Mouse (Mus musculus) stomach, postnatal 0 days (tissue): Measurements from ENCODE around the gene Mob1b. TPM values are rescaled to one million over a fixed set of nuclear protein-coding genes. Genes with fewer than 3 reads are reported as not detected.

Experiments used
- ATAC-seq: fragments of 200-750 bp; cut with Nextera tagmentation; 2 replicates; pipeline ENCODE4 v1.8.0; 2017; ENCODE audit not compliant: low FRiP score, low TSS enrichment
- DNase-seq: peaks from one replicate; pipeline ENCODE4 v3.0.0-alpha.2; 2016; ENCODE audit warnings: low spot score
- H3K27ac ChIP-seq: fragments of 300-500 bp; sonication (generic); replicated peaks from 2 replicates; pipeline ENCODE4 v1.5.1; 2014; ENCODE audit warnings: mild to moderate bottlenecking, control low read depth
- H3K27me3 ChIP-seq: fragments of 300-500 bp; sonication (generic); 2 replicates; pipeline ENCODE4 v1.6.1; 2014; ENCODE audit warnings: low read length; ENCODE audit not compliant: control insufficient read depth, insufficient read depth
- H3K36me3 ChIP-seq: fragments of 300-500 bp; sonication (generic); 2 replicates; pipeline ENCODE4 v1.6.1; 2014; ENCODE audit warnings: low read length, mixed read lengths; ENCODE audit not compliant: control insufficient read depth, insufficient read depth
- H3K4me1 ChIP-seq: fragments of 300-500 bp; sonication (generic); replicated peaks from 2 replicates; pipeline ENCODE4 v1.6.1; 2014; ENCODE audit warnings: antibody characterized with exemption; ENCODE audit not compliant: control insufficient read depth, insufficient read depth
- H3K4me2 ChIP-seq: fragments of 300-500 bp; sonication (generic); replicated peaks from 2 replicates; pipeline ENCODE4 v1.6.1; 2014; ENCODE audit warnings: low read depth, mild to moderate bottlenecking, control low read depth, moderate library complexity
- H3K4me3 ChIP-seq: fragments of 300-500 bp; sonication (generic); 2 replicates; pipeline ENCODE4 v1.5.1; 2014; ENCODE audit warnings: low read depth, low read length, control low read depth
- H3K9ac ChIP-seq: fragments of 300-500 bp; sonication (generic); 2 replicates; pipeline ENCODE4 v1.6.1; 2014; ENCODE audit warnings: mild to moderate bottlenecking, low read length, control low read depth, mixed read lengths
- H3K9me3 ChIP-seq: fragments of 300-500 bp; sonication (generic); 2 replicates; pipeline ENCODE4 v1.6.1; 2016; ENCODE audit warnings: low read length; ENCODE audit not compliant: control insufficient read depth
- CTCF ChIP-seq: IDR thresholded peaks from 2 replicates; pipeline ENCODE4 v1.5.1; 2016; ENCODE audit warnings: antibody characterized with exemption, low read depth, mild to moderate bottlenecking, moderate library complexity
- EP300 ChIP-seq: optimal IDR thresholded peaks from 2 replicates; pipeline ENCODE3; 2016; ENCODE audit warnings: antibody characterized with exemption
- WGBS: fragments of 180-500 bp; shearing (Covaris S2); extraction: QIAGEN DNeasy Blood & Tissue Kit; methylation state at CpG from one replicate; pipeline ENCODE4 v1.1.7; 2014; 5-methylcytosine and 5-hydroxymethylcytosine counted together
- polyA plus RNA-seq: library from polyadenylated mRNA; unstranded; fragments of >200 nt; fragmentation: Nextera tagmentation; extraction: Ambion mirVana; gene quantifications from 2 replicates; pipeline ENCODE4 v1.2.1, GENCODE M21; 2015

Gene Mob1b
- polyA plus RNA-seq, 1 experiment from 2014 or later, result 10.1 TPM

- no peak for DNase-seq
- 20% methylated on average over 10 of the region's 10 CpGs for WGBS
- no peaks in the 10 kb centered on the region for H3K36me3 ChIP-seq
- peak overlapping the region; percentile 69 for H3K27ac ChIP-seq
- H3K4me1 ChIP-seq, result no peaks in the 10 kb centered on the region
- H3K4me3 ChIP-seq, result 0 out of 2 replicates have a peak overlapping the region, but pooled peaks have one; percentile 4
- peak overlapping the region; percentile 14; the same call in 1 of the 2 replicates for H3K4me2 ChIP-seq
- H3K9me3 ChIP-seq, result no peaks in the 10 kb centered on the region
- ATAC-seq, result peak; percentile 76; the same call in 1 of the 2 replicates
- no peak for TF ChIP-seq EP300
- TF ChIP-seq CTCF, result no peak
- H3K27me3 ChIP-seq, result no peaks in the 10 kb centered on the region
- no peak overlapping the region for H3K9ac ChIP-seq
These were observed 8.9 kb upstream of the Mob1b start for GRCm38 (mm10) chr5:88711618-88712224.

GRCm38 (mm10) chr5:88712328-88712727 lies 8.3 kb upstream of the Mob1b start:
- 63% methylated on average over 6 of the region's 6 CpGs for WGBS
- no peak overlapping the region for H3K4me3 ChIP-seq
- TF ChIP-seq CTCF, result no peak
- no peak for TF ChIP-seq EP300
- H3K9me3 ChIP-seq, result no peaks in the 10 kb centered on the region
- ATAC-seq (no peak), DNase-seq (no peak)
- no peaks in the 10 kb centered on the region for H3K4me1 ChIP-seq
- no peak overlapping the region; the same call in 1 of the 2 replicates for H3K4me2 ChIP-seq
- no peaks in the 10 kb centered on the region for H3K36me3 ChIP-seq
- H3K27ac ChIP-seq, result peak overlapping the region; percentile 69
- H3K27me3 ChIP-seq, result no peaks in the 10 kb centered on the region
- no peak overlapping the region for H3K9ac ChIP-seq

GRCm38 (mm10) chr5:88716983-88717382 lies 3.7 kb upstream of the Mob1b start:
- Histone ChIP-seq H3K9ac (no peak overlapping the region), H3K4me2 (no peak overlapping the region), H3K27me3 (no peaks in the 10 kb centered on the region), H3K4me1 (no peaks in the 10 kb centered on the region), H3K4me3 (no peak overlapping the region), H3K36me3 (no peaks in the 10 kb centered on the region), H3K9me3 (no peaks in the 10 kb centered on the region), H3K27ac (no peak overlapping the region)
- DNase-seq (no peak), ATAC-seq (no peak)
- 82% methylated on average over 2 of the region's 2 CpGs for WGBS
- TF ChIP-seq CTCF, result no peak
- no peak for TF ChIP-seq EP300

- no peak for DNase-seq
- WGBS, result 0% methylated on average over 34 of the region's 38 CpGs
- no peaks in the 10 kb centered on the region; the same call in 1 of the 2 replicates for H3K4me1 ChIP-seq
These were observed 384 bp downstream of the Mob1b start for GRCm38 (mm10) chr5:88721003-88721475.

GRCm38 (mm10) chr5:88721565-88722212 lies 1.0 kb downstream of the Mob1b start:
- peak overlapping the region; percentile 100 for H3K4me3 ChIP-seq
- H3K4me1 ChIP-seq, result no peaks in the 10 kb centered on the region; the same call in 1 of the 2 replicates
- TF ChIP-seq CTCF (no peak), EP300 (no peak)
- H3K27me3 ChIP-seq, result no peaks in the 10 kb centered on the region
- DNase-seq (peak; percentile 77), ATAC-seq (peak; percentile 67)
- peak overlapping the region; percentile 97 for H3K27ac ChIP-seq
- H3K9me3 ChIP-seq, result no peaks in the 10 kb centered on the region
- under 1% methylated on average over 31 of the region's 31 CpGs for WGBS
- no peaks in the 10 kb centered on the region for H3K36me3 ChIP-seq
- peak overlapping the region; percentile 91 for H3K4me2 ChIP-seq
- H3K9ac ChIP-seq, result peak overlapping the region; percentile 98

More at GRCm38 (mm10) chr5:88721003-88721475, 384 bp downstream of the Mob1b start:
- Histone ChIP-seq H3K4me3 (peak overlapping the region; percentile 100), H3K27ac (peak overlapping the region; percentile 97), H3K9ac (peak overlapping the region; percentile 98), H3K27me3 (no peaks in the 10 kb centered on the region), H3K36me3 (no peaks in the 10 kb centered on the region), H3K9me3 (no peaks in the 10 kb centered on the region), H3K4me2 (peak overlapping the region; percentile 91)
- TF ChIP-seq EP300 (no peak), CTCF (no peak)
- peak; percentile 68 for ATAC-seq

GRCm38 (mm10) chr5:88722213-88722600 lies 1.6 kb downstream of the Mob1b start:
- Histone ChIP-seq H3K36me3 (no peaks in the 10 kb centered on the region), H3K9me3 (no peaks in the 10 kb centered on the region), H3K9ac (peak overlapping the region; percentile 98), H3K27ac (no peak overlapping the region), H3K4me3 (peak overlapping the region; percentile 100), H3K4me2 (peak overlapping the region; percentile 91), H3K27me3 (no peaks in the 10 kb centered on the region), H3K4me1 (no peaks in the 10 kb centered on the region; the same call in 1 of the 2 replicates)
- 9% methylated on average over 4 of the region's 4 CpGs for WGBS
- no peak for ATAC-seq
- no peak for DNase-seq
- TF ChIP-seq CTCF (no peak), EP300 (no peak)
